Mouse (Mus musculus) CH12.LX (cell line): ENCODE measurements around the gene Gal3st3. TPM values are rescaled to one million over a fixed set of nuclear protein-coding genes. Genes with fewer than 3 reads are reported as not detected.

Source experiments
- DNase-seq: peaks from one replicate; pipeline ENCODE4 v3.0.0-alpha.2; 2013; ENCODE audit errors: extremely low read depth
- H3K27ac ChIP-seq: 2 replicates; pipeline ENCODE4 v1.5.1; 2012; ENCODE audit warnings: low read depth, mild to moderate bottlenecking, control low read depth, moderate library complexity; ENCODE audit not compliant: insufficient read depth
- H3K27me3 ChIP-seq: replicated peaks from 2 replicates; pipeline ENCODE3; 2012; ENCODE audit warnings: inconsistent platforms
- H3K36me3 ChIP-seq, 2 experiments: replicated peaks in 1 of 2; 2 replicates each; pipeline versions ENCODE3 to v1.6.1; 2012; ENCODE audit warnings: inconsistent platforms in 1 of 2, low read length in 1 of 2, mild to moderate bottlenecking in 1 of 2, mixed read lengths in 1 of 2, moderate library complexity in 1 of 2; ENCODE audit not compliant: control insufficient read depth in 1 of 2, insufficient read depth in 1 of 2
- H3K4me1 ChIP-seq, 2 experiments: 2 replicates each; pipeline ENCODE4 v1.6.1; 2012; ENCODE audit warnings: inconsistent platforms in 1 of 2, moderate library complexity in 1 of 2; ENCODE audit not compliant: insufficient read depth in 2 of 2, control insufficient read depth in 1 of 2
- H3K4me2 ChIP-seq: 2 replicates; pipeline ENCODE4 v1.6.1; 2012; ENCODE audit warnings: low read depth, mild to moderate bottlenecking, control low read depth; ENCODE audit not compliant: poor library complexity, insufficient read depth, severe bottlenecking
- H3K4me3 ChIP-seq, 3 experiments: fragments of 150-350 bp in 1 of 3; sonication (generic) in 1 of 3; replicated peaks in 1 of 3; 2 replicates each; pipeline versions ENCODE3 to v1.5.1; 2011 to 2012; ENCODE audit warnings: low read depth in 2 of 3, low read length in 2 of 3, mild to moderate bottlenecking in 2 of 3, moderate library complexity in 2 of 3, control low read depth in 1 of 3, improper control_type of control experiment in 1 of 3, inconsistent platforms in 1 of 3, mixed read lengths in 1 of 3; ENCODE audit not compliant: poor library complexity in 1 of 3
- H3K79me2 ChIP-seq: replicated peaks from 2 replicates; pipeline ENCODE4 v1.6.1; 2012; ENCODE audit warnings: mild to moderate bottlenecking, moderate library complexity; ENCODE audit not compliant: control insufficient read depth, poor library complexity, insufficient read depth, severe bottlenecking; ENCODE audit errors: extremely low read depth
- H3K9ac ChIP-seq: 2 replicates; pipeline ENCODE4 v1.6.1; 2012; ENCODE audit warnings: low read depth, mild to moderate bottlenecking, control low read depth, moderate library complexity; ENCODE audit not compliant: insufficient read depth
- H3K9me3 ChIP-seq: replicated peaks from 2 replicates; pipeline ENCODE3; 2012; ENCODE audit warnings: low read length, inconsistent platforms, mixed read lengths
- CHD2 ChIP-seq: IDR thresholded peaks from 2 replicates; pipeline ENCODE4 v1.6.1; 2011; ENCODE audit warnings: low read length, improper control_type of control experiment
- CTCF ChIP-seq, 2 experiments: IDR thresholded peaks in 1 of 2; conservative IDR thresholded peaks in 1 of 2; 2 replicates each; pipeline ENCODE4 v1.5.1; 2011 to 2012; ENCODE audit warnings: low read depth in 2 of 2, low read length in 2 of 2, improper control_type of control experiment in 1 of 2, inconsistent platforms in 1 of 2, mild to moderate bottlenecking in 1 of 2, moderate library complexity in 1 of 2
- EP300 ChIP-seq: IDR thresholded peaks from 2 replicates; pipeline ENCODE4 v1.6.1; 2011; ENCODE audit warnings: low read length, improper control_type of control experiment
- GABPA ChIP-seq: IDR thresholded peaks from 2 replicates; pipeline ENCODE4 v1.6.1; 2012; ENCODE audit warnings: low read depth, low read length, improper control_type of control experiment, inconsistent platforms; ENCODE audit not compliant: insufficient replicate concordance
- HCFC1 ChIP-seq: IDR thresholded peaks from 2 replicates; pipeline ENCODE4 v1.6.1; 2012; ENCODE audit warnings: low read depth, mild to moderate bottlenecking, inconsistent platforms, low read length, improper control_type of control experiment
- IRF4 ChIP-seq: IDR thresholded peaks from 2 replicates; pipeline ENCODE4 v1.6.1; 2014; ENCODE audit warnings: low read depth, mild to moderate bottlenecking, inconsistent platforms, low read length, improper control_type of control experiment
- JUND ChIP-seq: conservative IDR thresholded peaks from 2 replicates; pipeline ENCODE4 v1.6.1; 2011; ENCODE audit warnings: low read depth, low read length, improper control_type of control experiment
- KAT2A ChIP-seq: IDR thresholded peaks from 2 replicates; pipeline ENCODE4 v1.6.1; 2012; ENCODE audit warnings: low read length, improper control_type of control experiment, inconsistent platforms; ENCODE audit not compliant: insufficient replicate concordance
- MAFK ChIP-seq: IDR thresholded peaks from 2 replicates; pipeline ENCODE4 v1.6.1; 2011; ENCODE audit warnings: low read length, improper control_type of control experiment; ENCODE audit not compliant: insufficient replicate concordance
- MAZ ChIP-seq: IDR thresholded peaks from 2 replicates; pipeline ENCODE4 v1.6.1; 2012; ENCODE audit warnings: low read depth, mild to moderate bottlenecking, inconsistent platforms, low read length, improper control_type of control experiment, moderate library complexity
- MEF2A ChIP-seq: IDR thresholded peaks from 2 replicates; pipeline ENCODE4 v1.6.1; 2014; ENCODE audit warnings: low read depth, mild to moderate bottlenecking, inconsistent platforms, low read length, improper control_type of control experiment, borderline replicate concordance
- MXI1 ChIP-seq: IDR thresholded peaks from 2 replicates; pipeline ENCODE4 v1.6.1; 2011; ENCODE audit warnings: mild to moderate bottlenecking, low read depth, low read length, improper control_type of control experiment
- MYC ChIP-seq: IDR thresholded peaks from 2 replicates; pipeline ENCODE4 v1.6.1; 2011; ENCODE audit warnings: low read depth, mild to moderate bottlenecking, improper control_type of control experiment, low read length
- NELFE ChIP-seq: IDR thresholded peaks from 2 replicates; pipeline ENCODE4 v1.6.1; 2011; ENCODE audit warnings: low read depth, low read length, improper control_type of control experiment
- NRF1 ChIP-seq: IDR thresholded peaks from 2 replicates; pipeline ENCODE4 v1.6.1; 2014; ENCODE audit warnings: low read depth, mild to moderate bottlenecking, inconsistent platforms, low read length, improper control_type of control experiment, moderate library complexity
- PAX5 ChIP-seq: IDR thresholded peaks from 2 replicates; pipeline ENCODE4 v1.6.1; 2012; ENCODE audit warnings: low read length, inconsistent platforms, mixed read lengths
- POLR2A ChIP-seq: IDR thresholded peaks from 2 replicates; pipeline ENCODE4 v1.6.1; 2011; ENCODE audit warnings: low read depth, mild to moderate bottlenecking, improper control_type of control experiment, low read length
- POLR2AphosphoS2 ChIP-seq: IDR thresholded peaks from 2 replicates; pipeline ENCODE4 v1.6.1; 2011; ENCODE audit warnings: low read depth, low read length, improper control_type of control experiment
- RAD21 ChIP-seq: IDR thresholded peaks from 2 replicates; pipeline ENCODE4 v1.6.1; 2011; ENCODE audit warnings: low read depth, mild to moderate bottlenecking, low read length, improper control_type of control experiment, moderate library complexity
- SMC3 ChIP-seq: IDR thresholded peaks from 2 replicates; pipeline ENCODE4 v1.6.1; 2011; ENCODE audit warnings: low read depth, low read length, improper control_type of control experiment
- TBP ChIP-seq: conservative IDR thresholded peaks from 2 replicates; pipeline ENCODE4 v1.6.1; 2011; ENCODE audit warnings: low read depth, low read length, improper control_type of control experiment
- TCF12 ChIP-seq: IDR thresholded peaks from 2 replicates; pipeline ENCODE4 v1.6.1; 2014; ENCODE audit warnings: low read depth, mild to moderate bottlenecking, inconsistent platforms, low read length, improper control_type of control experiment
- UBTF ChIP-seq: IDR thresholded peaks from 2 replicates; pipeline ENCODE4 v1.6.1; 2012; ENCODE audit warnings: low read depth, mild to moderate bottlenecking, inconsistent platforms, low read length, improper control_type of control experiment, moderate library complexity
- USF2 ChIP-seq: conservative IDR thresholded peaks from 2 replicates; pipeline ENCODE4 v1.6.1; 2011; ENCODE audit warnings: low read depth, low read length, improper control_type of control experiment
- ZKSCAN1 ChIP-seq: IDR thresholded peaks from 2 replicates; pipeline ENCODE4 v1.6.1; 2012; ENCODE audit warnings: low read depth, inconsistent platforms, low read length, improper control_type of control experiment, borderline replicate concordance
- ZNF384 ChIP-seq: IDR thresholded peaks from 2 replicates; pipeline ENCODE4 v1.6.1; 2012; ENCODE audit warnings: low read depth, low read length, improper control_type of control experiment, inconsistent platforms
- dilution Hi-C: fragments of 300-500 bp; cut with MboI; formaldehyde crosslinking; loops from 2 replicates; pipeline ENCODE4 v1.14.3; 2020; ENCODE audit warnings: low sequenced_read_pairs; ENCODE audit not compliant: extremely low pct_unique_long_range_greater_than_20kb, extremely low pct_ligation_motif_present
- in situ Hi-C: fragments of 300-500 bp; cut with MboI; formaldehyde crosslinking; loops from 3 replicates; pipeline ENCODE4 v1.14.3; 2019; ENCODE audit warnings: low sequenced_read_pairs, low pct_ligation_motif_present, low pct_unique_long_range_greater_than_20kb, mixed read lengths
- polyA plus RNA-seq: library from polyadenylated mRNA; unstranded; fragments of >175 nt; gene quantifications from 2 replicates; pipeline ENCODE4 v1.2.1, GENCODE M21; 2012; ENCODE audit warnings: low read depth; ENCODE audit not compliant: insufficient read length
- total RNA-seq, 2 experiments: library from RNA; depleted of rRNA; stranded (reverse); fragments of 300-350 nt in 1 of 2; fragments of >200 nt in 1 of 2; gene quantifications; 2 replicates each; pipeline ENCODE4 v1.2.3; 2012 to 2014

The Gal3st3 gene
- total and polyA plus RNA-seq, 3 experiments = not detected

- in situ Hi-C loops = no loop called here
- H3K4me2 ChIP-seq = no peak overlapping the region
- peaks cover 2 to 52% of the 10 kb centered on the region in 2 experiments; a peak in 3 of 4 replicates for H3K4me1 ChIP-seq
- peaks cover 26% of the 10 kb centered on the region for H3K79me2 ChIP-seq
- H3K4me3 ChIP-seq = no peak overlapping the region
- DNase-seq = no peak
- TF ChIP-seq POLR2A = no peak
- H3K27me3 ChIP-seq = no peaks in the 10 kb centered on the region
- dilution Hi-C loops = no loop called here
- H3K27ac ChIP-seq = peak overlapping the region; percentile 53
- H3K9ac ChIP-seq = no peak overlapping the region
- peaks cover 45 to 59% of the 10 kb centered on the region in 2 experiments for H3K36me3 ChIP-seq
- no peaks in the 10 kb centered on the region for H3K9me3 ChIP-seq
Observed at GRCm38 (mm10) chr19:5274641-5275040, 23.5 kb upstream of the Gal3st3 start.

DNA sequence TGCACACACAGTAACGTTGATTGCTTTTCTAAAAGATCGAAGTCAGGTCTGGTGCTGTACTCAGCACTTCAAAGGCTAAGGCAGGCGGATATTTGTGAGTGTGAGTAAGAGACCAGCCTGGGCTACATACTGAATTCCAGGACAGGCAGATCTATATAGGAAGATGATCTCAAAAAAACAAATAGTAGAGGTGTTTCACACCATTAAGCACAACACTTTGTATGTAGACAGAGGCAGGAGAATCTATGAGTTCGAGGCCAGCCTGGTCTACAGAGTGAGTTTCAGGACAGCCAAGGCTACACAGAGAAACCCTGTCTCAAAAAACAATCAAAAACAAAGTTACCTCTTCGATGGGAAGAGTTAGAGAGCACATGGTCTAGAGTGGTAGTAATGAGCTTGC, 22.4 kb upstream of the Gal3st3 start:
- H3K36me3 ChIP-seq = peaks cover 50 to 65% of the 10 kb centered on the region in 2 experiments
- no peaks in the 10 kb centered on the region for H3K9me3 ChIP-seq
- no peak overlapping the region for H3K9ac ChIP-seq
- TF ChIP-seq GABPA = no peak
- no peak for TF ChIP-seq TBP
- TF ChIP-seq KAT2A = no peak
- no peak for TF ChIP-seq HCFC1
- no peak for TF ChIP-seq UBTF
- no peak for TF ChIP-seq NRF1
- TF ChIP-seq USF2 = no peak
- no peak for TF ChIP-seq TCF12
- no peak for TF ChIP-seq MEF2A
- TF ChIP-seq, all 38 proteins: peak for 0
- H3K27ac ChIP-seq = no peak overlapping the region
- H3K27me3 ChIP-seq = no peaks in the 10 kb centered on the region
- H3K4me1 ChIP-seq = peaks cover 0 to 41% of the 10 kb centered on the region in 2 experiments; a peak in 2 of 4 replicates
- dilution Hi-C loops = no loop called here
- H3K4me3 ChIP-seq = no peak overlapping the region
- in situ Hi-C loops = no loop called here
- H3K4me2 ChIP-seq = no peak overlapping the region
- peaks cover 18% of the 10 kb centered on the region for H3K79me2 ChIP-seq
- no peak for DNase-seq

DNA sequence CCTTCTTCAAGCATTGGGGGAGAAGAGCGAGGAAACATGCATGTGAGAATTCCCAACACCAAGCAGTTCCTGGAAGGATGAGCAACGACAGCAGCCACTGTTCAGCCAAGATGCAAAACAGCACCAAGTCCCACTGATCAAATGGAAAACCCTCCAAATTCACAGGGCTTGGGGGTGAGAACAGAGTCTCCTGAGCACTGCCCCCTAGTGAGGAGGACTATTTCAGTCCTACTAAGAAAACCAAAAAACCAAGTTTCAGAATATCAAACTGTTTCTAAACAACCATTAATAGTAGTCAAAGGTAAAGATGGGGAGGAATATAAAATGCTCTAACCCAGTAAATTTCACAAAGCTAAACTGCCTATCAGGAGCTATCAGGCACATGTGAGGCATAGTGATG, 21.6 kb upstream of the Gal3st3 start:
- peaks cover 11% of the 10 kb centered on the region for H3K79me2 ChIP-seq
- H3K27me3 ChIP-seq = no peaks in the 10 kb centered on the region
- TF ChIP-seq POLR2AphosphoS2 (no peak), MAFK (no peak), KAT2A (no peak), TBP (no peak), ZKSCAN1 (no peak), JUND (no peak), CHD2 (no peak), CTCF (conservative IDR thresholded peaks at IDR 0.05 in 1 of 2, IDR thresholded peaks at IDR 0.05 in 1 of 2; ENCODE audit: low read depth in 2 of 2, low read length in 2 of 2) (peak in 1 of 2 experiments; percentile 58; a peak in 2 of 4 replicates), IRF4 (no peak), POLR2A (no peak), UBTF (no peak), RAD21 (peak; percentile 19), MXI1 (no peak), EP300 (no peak), NELFE (no peak), USF2 (no peak), TCF12 (no peak), ZNF384 (no peak), MAZ (no peak), NRF1 (no peak), MEF2A (no peak), MYC (no peak), PAX5 (no peak), SMC3 (peak; percentile 52)
- H3K4me2 ChIP-seq = no peak overlapping the region
- no peak overlapping the region for H3K27ac ChIP-seq
- H3K36me3 ChIP-seq = peaks cover 50 to 73% of the 10 kb centered on the region in 2 experiments
- no peak overlapping the region for H3K4me3 ChIP-seq
- dilution Hi-C loops = no loop called here
- H3K4me1 ChIP-seq = peaks cover 0 to 34% of the 10 kb centered on the region in 2 experiments; a peak in 2 of 4 replicates
- in situ Hi-C loops = no loop called here
- no peak overlapping the region for H3K9ac ChIP-seq
- no peak for DNase-seq
- no peaks in the 10 kb centered on the region for H3K9me3 ChIP-seq
